Mouse (Mus musculus): ENCODE measurements at regions not wholly inside any gene's neighbourhood (a gene's known extent, or its start where the extent isn't known, plus 50 kb on each side); places are given as distances from the start of the nearest gene placed in this dataset.

- DNase-seq: no peak
These were observed 56.5 kb upstream of the Lsm6 start for GRCm38 (mm10) chr8:78877423-78877822.

- no peak for DNase-seq
These were observed 68.8 kb upstream of the Lsm6 start for GRCm38 (mm10) chr8:78889708-78890107.

DNA sequence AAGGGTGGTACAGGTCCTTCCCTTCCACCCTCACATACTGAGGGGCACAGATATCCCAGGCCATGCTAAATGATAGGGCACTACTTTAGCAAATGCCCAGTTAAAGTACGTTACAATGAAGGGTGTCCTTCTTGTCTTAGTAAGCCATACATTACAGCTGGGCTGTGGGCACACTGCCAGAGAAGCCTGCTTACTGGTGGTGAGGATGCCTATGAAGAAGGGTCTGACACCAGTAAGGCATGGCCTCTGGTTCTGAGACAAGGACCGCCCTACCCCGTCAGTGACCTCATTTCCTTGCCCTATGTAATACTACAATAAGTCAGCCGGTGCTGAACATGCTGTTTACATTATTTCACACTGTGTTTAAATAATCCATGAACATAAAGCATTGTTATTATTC, 69.6 kb upstream of the Lsm6 start:
- no peak for DNase-seq

DNA sequence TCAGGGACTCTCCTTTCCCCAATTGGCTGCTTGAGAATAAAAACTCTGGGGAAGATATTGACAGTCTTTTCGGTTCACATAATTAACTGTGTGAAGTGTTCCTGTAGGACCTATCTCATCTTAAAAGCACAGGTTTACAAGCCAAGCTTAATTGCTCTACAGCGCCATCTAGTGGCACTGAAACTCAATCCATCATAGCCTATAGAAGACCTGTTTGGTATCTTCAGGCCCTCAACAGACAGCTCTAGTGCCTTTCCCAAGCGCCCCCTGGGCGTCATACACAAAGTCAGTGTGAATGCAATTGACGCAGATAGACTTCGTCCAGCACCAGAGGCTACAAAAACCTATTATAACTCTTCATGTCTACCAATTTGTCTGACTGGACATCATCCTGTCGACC, 78.9 kb upstream of the Lsm6 start:
- peak; percentile 26 for DNase-seq

DNA sequence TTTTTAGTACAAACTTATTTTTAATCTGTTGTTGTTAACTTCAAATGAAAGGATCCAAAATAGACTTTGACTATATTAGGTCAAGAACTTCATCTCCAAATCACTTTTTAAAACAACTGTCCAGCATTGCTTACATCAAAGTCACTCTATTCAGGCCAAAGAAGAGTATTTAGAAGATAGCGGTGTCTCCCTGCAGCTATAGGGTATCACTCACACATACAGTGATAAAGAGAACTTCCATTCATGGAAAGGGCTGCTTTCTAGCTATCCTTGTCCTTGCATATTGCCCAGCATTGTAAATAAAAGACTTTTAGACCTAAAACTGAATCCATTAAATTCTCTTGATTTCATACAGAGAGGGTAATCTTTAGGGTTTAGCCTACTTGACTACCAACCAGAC, 82.1 kb upstream of the Lsm6 start:
- no peak for DNase-seq

DNA sequence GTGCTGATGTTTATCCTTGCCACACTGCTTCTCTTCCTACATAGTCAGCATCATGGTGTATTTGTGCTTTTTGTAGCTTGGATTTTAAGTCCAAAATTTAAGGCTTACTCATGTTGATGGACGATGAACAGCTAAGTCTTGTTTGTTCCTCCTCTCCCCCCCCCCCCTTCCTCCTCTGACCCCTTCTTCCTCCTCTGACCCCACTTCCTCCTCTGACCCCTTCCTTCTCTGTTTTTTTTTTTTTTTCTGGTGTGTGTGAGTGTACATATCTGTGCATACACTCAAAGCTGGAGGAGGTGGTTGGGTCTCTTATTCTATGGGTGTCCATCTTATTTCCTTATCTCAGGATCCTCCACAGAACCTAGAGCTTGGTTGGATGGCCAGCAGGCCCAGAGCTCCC, 87.0 kb upstream of the Lsm6 start:
- DNase-seq: no peak

GRCm38 (mm10) chr8:78911288-78911873, 90.4 kb upstream of the Lsm6 start:
- no peak for DNase-seq

DNA sequence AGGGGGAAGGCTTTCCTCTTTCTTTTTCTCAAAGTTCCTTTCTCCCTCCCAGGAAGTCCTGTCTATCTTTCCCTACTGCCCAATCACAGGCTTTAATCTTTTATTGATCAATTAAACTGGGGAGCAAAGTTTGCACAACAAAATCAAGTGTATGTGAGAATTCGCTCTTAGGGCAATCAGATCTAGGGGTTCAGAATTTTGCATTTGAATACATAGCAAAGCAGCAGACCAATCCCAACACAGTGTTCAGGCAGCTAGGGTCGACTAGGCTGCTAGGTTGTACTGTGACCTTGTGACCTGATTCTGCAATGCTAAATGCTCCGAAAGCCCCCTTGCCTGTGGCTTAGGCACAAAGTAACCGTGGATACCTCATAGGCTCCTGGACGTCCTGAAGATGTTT, 91.5 kb upstream of the Lsm6 start:
- no peak for DNase-seq

DNA sequence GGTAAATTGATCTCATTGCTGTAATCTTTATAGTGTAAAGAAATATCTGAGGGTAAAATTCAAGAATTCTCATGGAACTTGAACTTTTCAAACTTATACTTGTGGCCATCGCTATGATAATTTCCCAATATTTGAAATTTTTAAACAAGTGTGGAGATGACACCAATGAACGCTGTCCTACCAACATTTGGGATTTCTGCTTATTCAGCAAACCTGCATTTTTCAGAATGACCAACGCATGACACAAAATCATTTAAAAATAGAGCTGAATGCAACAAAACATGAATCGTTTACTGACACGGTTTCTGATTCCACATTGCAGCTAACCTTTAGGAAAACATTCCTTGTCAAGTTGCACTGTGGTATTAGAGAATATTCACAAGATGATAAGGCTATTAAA, 92.9 kb upstream of the Lsm6 start:
- no peak for DNase-seq

GRCm38 (mm10) chr8:78930610-78931397, 97.4 kb upstream of the Zfp827 start:
- no peak for DNase-seq

- no peak for DNase-seq
These were observed 96.2 kb upstream of the Zfp827 start for GRCm38 (mm10) chr8:78932069-78932468.

- DNase-seq: no peak
These were observed 88.2 kb upstream of the Zfp827 start for GRCm38 (mm10) chr8:78940049-78940448.

DNA sequence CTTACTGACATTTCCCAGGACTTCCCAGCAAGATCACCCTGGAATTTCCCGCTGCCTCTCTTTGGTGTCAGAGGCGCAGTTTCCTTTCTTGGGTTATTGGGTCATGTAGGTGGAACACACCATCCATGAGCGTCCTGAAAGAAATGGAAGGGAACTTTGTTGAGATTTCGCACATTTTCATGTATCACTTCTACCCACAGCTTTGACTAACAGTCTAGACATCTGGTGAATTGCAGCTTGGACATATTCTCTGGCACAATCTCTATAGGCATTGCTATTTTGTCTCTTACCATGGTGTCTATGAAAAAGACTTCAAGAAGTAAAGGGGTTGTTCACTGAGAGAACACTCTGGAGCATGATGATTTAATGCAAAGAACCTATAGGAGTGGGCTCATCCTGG, 86.7 kb upstream of the Zfp827 start:
- DNase-seq: no peak

DNA sequence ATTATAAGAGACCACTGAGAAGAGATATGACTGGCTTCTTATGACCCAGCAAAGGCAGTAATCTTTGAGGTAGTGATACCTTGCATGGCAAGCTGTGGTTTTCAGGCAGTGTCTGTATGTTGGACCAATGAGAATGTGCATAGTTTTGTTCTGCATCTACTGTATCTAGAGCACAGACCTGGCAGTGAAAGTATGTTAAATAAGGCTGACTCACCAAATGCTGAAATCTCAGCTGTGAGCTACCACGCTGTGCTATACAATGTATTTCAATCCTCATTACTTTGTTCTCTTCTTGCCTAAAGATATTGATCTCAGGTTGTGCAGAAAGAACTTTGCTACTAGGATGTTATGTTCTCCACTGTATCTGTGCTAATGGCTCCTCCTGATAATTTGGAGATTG, 83.9 kb upstream of the Zfp827 start:
- no peak for DNase-seq

GRCm38 (mm10) chr8:78945607-78946006, 82.6 kb upstream of the Zfp827 start:
- DNase-seq: no peak

DNA sequence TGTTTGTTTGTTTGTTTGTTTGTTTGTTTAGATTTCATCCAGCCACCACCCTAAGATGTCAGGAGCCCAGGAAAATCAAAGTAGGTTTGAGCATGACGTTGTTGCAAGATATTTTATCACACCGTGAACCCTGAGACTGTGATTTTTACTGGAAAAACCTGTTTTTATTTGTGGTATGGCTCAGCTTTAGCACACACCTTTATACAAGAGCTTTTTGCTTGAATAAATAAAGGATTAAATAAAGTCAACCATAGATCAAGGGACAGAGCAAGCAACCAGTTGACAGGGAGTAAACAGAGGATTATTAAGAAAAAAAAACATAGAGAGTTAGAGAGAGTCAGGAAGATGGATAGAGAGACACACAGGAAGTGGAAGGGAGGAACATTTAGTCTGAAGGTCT, 82.2 kb upstream of the Zfp827 start:
- no peak for DNase-seq

DNA sequence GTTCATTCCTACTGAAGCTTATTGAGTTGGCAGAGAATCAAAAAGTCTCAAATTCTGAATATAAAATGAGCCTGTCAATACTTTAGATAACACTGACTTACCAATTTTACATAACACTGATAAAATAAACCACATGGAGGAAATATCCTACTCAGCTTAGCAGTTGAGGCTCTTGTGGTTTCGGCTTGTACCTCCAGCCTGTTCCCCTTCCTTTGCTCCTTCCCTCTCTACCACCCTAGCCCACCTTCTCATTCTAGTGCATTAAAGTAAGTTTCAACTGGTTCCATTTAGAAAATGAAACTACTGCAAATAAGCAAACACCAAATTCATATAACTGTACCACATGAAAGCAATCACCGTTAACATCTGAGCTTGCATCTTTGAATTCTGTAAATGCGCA, 53.2 kb upstream of the Zfp827 start:
- DNase-seq: no peak

Data from kidney, adult 11 months (tissue).